Mouse (Mus musculus) embryonic facial prominence, embryonic 14.5 days (tissue): ENCODE results near the gene Tesk2. TPM values are rescaled to one million over a fixed set of nuclear protein-coding genes. Genes with fewer than 3 reads are reported as not detected.

Experiments
- ATAC-seq: fragments of 200-750 bp; cut with Nextera tagmentation; 2 replicates; pipeline ENCODE4 v1.8.0; 2017; ENCODE audit warnings: low read depth, moderate number of reproducible peaks, moderate TSS enrichment
- DNase-seq: peaks from one replicate; pipeline ENCODE4 v3.0.0-alpha.2; 2015; ENCODE audit warnings: low spot score
- H3K27ac ChIP-seq: fragments of 300-500 bp; sonication (generic); replicated peaks from 2 replicates; pipeline ENCODE4 v1.5.1; 2014; ENCODE audit warnings: low read depth, mild to moderate bottlenecking, low read length, moderate library complexity
- H3K27me3 ChIP-seq: fragments of 300-500 bp; sonication (generic); replicated peaks from 2 replicates; pipeline ENCODE4 v1.6.1; 2014; ENCODE audit warnings: low read length; ENCODE audit not compliant: control insufficient read depth, insufficient read depth
- H3K36me3 ChIP-seq: fragments of 300-500 bp; sonication (generic); 2 replicates; pipeline ENCODE4 v1.6.1; 2014; ENCODE audit warnings: low read length, mixed read lengths; ENCODE audit not compliant: control insufficient read depth, insufficient read depth
- H3K4me1 ChIP-seq: fragments of 300-500 bp; sonication (generic); 2 replicates; pipeline ENCODE4 v1.6.1; 2014; ENCODE audit warnings: antibody characterized with exemption, low read length; ENCODE audit not compliant: control insufficient read depth, insufficient read depth
- H3K4me2 ChIP-seq: fragments of 300-500 bp; sonication (generic); 2 replicates; pipeline ENCODE4 v1.6.1; 2014; ENCODE audit warnings: low read depth, mild to moderate bottlenecking, low read length, moderate library complexity, mixed read lengths
- H3K4me3 ChIP-seq: fragments of 300-500 bp; sonication (generic); 2 replicates; pipeline ENCODE4 v1.5.1; 2014; ENCODE audit warnings: low read depth, mild to moderate bottlenecking, low read length
- H3K9ac ChIP-seq: fragments of 300-500 bp; sonication (generic); 2 replicates; pipeline ENCODE4 v1.6.1; 2014; ENCODE audit warnings: low read depth, mild to moderate bottlenecking, low read length, moderate library complexity, mixed read lengths
- H3K9me3 ChIP-seq: fragments of 300-500 bp; sonication (generic); 2 replicates; pipeline ENCODE4 v1.6.1; 2016; ENCODE audit warnings: low read length; ENCODE audit not compliant: control insufficient read depth
- WGBS: fragments of 180-500 bp; shearing (Covaris S2); extraction: QIAGEN DNeasy Blood & Tissue Kit; methylation state at CpG from one replicate; pipeline ENCODE4 v1.1.7; 2014; 5-methylcytosine and 5-hydroxymethylcytosine counted together
- polyA plus RNA-seq: library from polyadenylated mRNA; unstranded; fragments of >200 nt; fragmentation: Nextera tagmentation; extraction: Ambion mirVana; gene quantifications from 2 replicates; pipeline ENCODE4 v1.2.1, GENCODE M21; 2014

Tesk2 gene
- polyA plus RNA-seq, 1 experiment from 2014 or later, result 6.2 TPM

- ATAC-seq, result peak; percentile 30; the same call in 1 of the 2 replicates
- H3K4me3 ChIP-seq, result no peak overlapping the region
- H3K9me3 ChIP-seq, result 0 out of 2 replicates have a peak, but pooled peaks cover 3% of the 10 kb centered on the region
- DNase-seq, result peak; percentile 72
- H3K9ac ChIP-seq, result no peak overlapping the region
- WGBS, result 26% methylated on average over 7 of the region's 7 CpGs
- no peaks in the 10 kb centered on the region for H3K4me1 ChIP-seq
- H3K36me3 ChIP-seq, result 0 out of 2 replicates have a peak, but pooled peaks cover 2% of the 10 kb centered on the region
- no peaks in the 10 kb centered on the region for H3K27me3 ChIP-seq
- H3K27ac ChIP-seq, result peak overlapping the region; percentile 53
- peak overlapping the region; percentile 43 for H3K4me2 ChIP-seq
Measured at GRCm38 (mm10) chr4:116787985-116788760, 67.4 kb downstream of the Tesk2 start.

DNA sequence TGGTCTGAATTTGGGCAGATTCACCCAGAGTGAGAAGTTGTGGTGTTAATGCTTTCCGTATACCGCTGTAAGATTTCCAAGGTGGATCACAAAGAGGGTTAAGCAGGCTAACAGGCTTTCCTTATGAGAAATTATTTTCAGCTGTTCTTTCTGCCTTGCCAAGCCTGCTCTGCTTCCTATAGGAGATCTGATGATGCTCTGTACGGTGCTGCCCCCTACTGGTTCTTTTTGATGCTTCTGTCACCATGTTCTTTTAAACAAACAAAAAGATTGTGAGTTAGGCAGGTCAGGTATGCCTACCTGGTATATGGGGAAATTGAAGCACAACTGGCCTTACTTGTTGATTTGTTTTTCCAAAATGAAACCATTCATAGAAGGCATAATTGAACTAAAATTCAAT, 68.2 kb downstream of the Tesk2 start:
- Histone ChIP-seq H3K27me3 (no peaks in the 10 kb centered on the region), H3K36me3 (0 out of 2 replicates have a peak, but pooled peaks cover 4% of the 10 kb centered on the region), H3K4me2 (peak overlapping the region; percentile 43), H3K9ac (no peak overlapping the region), H3K4me3 (no peak overlapping the region), H3K9me3 (0 out of 2 replicates have a peak, but pooled peaks cover 3% of the 10 kb centered on the region), H3K4me1 (no peaks in the 10 kb centered on the region), H3K27ac (peak overlapping the region; percentile 53; the same call in 1 of the 2 replicates)
- DNase-seq (peak; percentile 96), ATAC-seq (peak; percentile 87)
- WGBS, result 2% methylated on average over 3 of the region's 3 CpGs

- Histone ChIP-seq H3K9ac (no peak overlapping the region), H3K27ac (no peak overlapping the region), H3K4me2 (no peak overlapping the region), H3K4me3 (no peak overlapping the region), H3K9me3 (no peaks in the 10 kb centered on the region), H3K36me3 (0 out of 2 replicates have a peak, but pooled peaks cover 4% of the 10 kb centered on the region), H3K4me1 (no peaks in the 10 kb centered on the region), H3K27me3 (no peaks in the 10 kb centered on the region)
- ATAC-seq (no peak), DNase-seq (no peak)
- WGBS, result 91% methylated on average over 8 of the region's 8 CpGs
Measured at GRCm38 (mm10) chr4:116792453-116792852, 71.7 kb downstream of the Tesk2 start.

GRCm38 (mm10) chr4:116794273-116794672, 73.5 kb downstream of the Tesk2 start:
- H3K4me1 ChIP-seq, result no peaks in the 10 kb centered on the region
- no peak overlapping the region for H3K4me2 ChIP-seq
- H3K27me3 ChIP-seq, result no peaks in the 10 kb centered on the region
- DNase-seq (no peak), ATAC-seq (no peak)
- 70% methylated on average over 2 of the region's 2 CpGs for WGBS
- H3K36me3 ChIP-seq, result 0 out of 2 replicates have a peak, but pooled peaks cover 4% of the 10 kb centered on the region
- H3K9ac ChIP-seq, result no peak overlapping the region
- no peaks in the 10 kb centered on the region for H3K9me3 ChIP-seq
- no peak overlapping the region for H3K4me3 ChIP-seq
- no peak overlapping the region for H3K27ac ChIP-seq

- Histone ChIP-seq H3K4me1 (no peaks in the 10 kb centered on the region), H3K36me3 (0 out of 2 replicates have a peak, but pooled peaks cover 9% of the 10 kb centered on the region), H3K27ac (no peak overlapping the region), H3K27me3 (no peaks in the 10 kb centered on the region), H3K9ac (no peak overlapping the region), H3K4me3 (no peak overlapping the region), H3K9me3 (no peaks in the 10 kb centered on the region), H3K4me2 (no peak overlapping the region)
- DNase-seq, result no peak
- ATAC-seq, result peak; percentile 55; the same call in 1 of the 2 replicates
- 38% methylated on average over 1 of the region's 1 CpGs for WGBS
Measured at GRCm38 (mm10) chr4:116796442-116797110, 75.8 kb downstream of the Tesk2 start.

DNA sequence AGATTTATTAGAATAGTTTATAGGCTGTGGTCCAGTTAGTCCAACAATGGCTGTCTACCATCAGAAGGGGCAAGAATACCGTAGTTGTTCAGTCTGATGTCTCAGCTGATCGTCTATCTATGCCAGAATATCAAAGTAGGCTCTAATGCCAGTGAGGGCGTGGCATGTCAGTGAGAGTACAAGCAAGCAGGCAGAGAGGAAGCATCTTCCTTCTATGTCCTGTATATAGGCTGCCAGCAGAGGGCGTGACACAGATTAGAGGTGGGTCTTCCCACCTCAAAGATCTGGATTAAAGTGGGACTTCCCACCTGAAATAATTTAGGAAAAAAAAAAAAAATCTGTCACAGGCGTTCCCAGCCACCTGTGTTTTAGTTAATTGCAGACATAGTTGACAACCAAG, 79.2 kb downstream of the Tesk2 start:
- Histone ChIP-seq H3K4me2 (no peak overlapping the region), H3K27me3 (no peaks in the 10 kb centered on the region), H3K36me3 (peaks cover 35% of the 10 kb centered on the region), H3K27ac (no peak overlapping the region), H3K4me3 (no peak overlapping the region), H3K9ac (no peak overlapping the region), H3K4me1 (no peaks in the 10 kb centered on the region), H3K9me3 (no peaks in the 10 kb centered on the region)
- ATAC-seq (no peak), DNase-seq (peak; percentile 19)
- WGBS, result 33% methylated on average over 5 of the region's 5 CpGs

DNA sequence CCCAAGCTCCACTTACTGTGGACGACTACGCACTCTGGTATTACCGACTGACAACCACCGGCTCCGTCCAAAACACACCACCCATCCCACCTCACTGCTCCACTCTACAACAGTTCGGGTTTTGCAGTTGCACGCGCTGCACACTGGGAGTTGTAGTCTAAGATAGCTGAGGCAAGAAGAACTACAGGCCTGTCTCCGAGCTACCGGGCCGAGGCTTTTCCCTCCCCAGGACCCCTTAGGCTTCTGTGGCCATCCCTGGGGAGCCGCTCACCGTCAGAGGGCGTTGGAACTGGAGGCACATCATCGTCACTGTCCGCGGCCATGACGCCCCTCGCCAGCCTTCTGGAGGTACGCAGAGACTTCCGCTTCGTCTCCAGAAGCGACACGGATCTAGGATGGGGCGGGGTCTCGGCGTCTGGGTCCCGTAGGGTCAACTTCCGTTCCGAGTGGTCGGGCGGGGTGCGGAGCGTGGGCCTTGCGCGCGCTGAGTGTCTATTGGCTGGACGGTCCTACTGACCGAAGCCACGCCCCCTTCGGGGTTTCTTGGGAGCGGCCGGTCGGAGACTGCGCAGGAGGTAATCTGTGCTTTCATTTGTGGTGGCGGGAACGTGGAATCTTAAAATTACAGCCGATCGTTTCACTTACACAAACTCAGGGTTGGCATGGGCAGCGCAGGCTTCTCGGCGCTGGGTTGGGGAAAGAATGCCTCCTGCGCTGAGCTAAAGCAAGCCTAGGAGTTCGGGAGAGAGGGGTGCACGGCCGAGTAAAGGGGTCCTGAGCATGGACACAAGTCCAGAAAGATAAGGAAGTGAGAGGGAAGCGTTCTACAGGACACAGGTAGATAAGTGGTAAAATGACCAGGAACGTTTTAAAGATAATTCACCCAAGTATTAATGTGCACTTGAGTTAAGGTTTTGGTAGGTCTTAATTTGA, 86.7 kb downstream of the Tesk2 start, which contains the start of the genes Toe1 and Mutyh:
Gene Toe1, minus strand, starts transcription at position 444 of the 933 bp plus-strand sequence.
Gene Mutyh, plus strand, starts transcription at position 527 of the 933 bp plus-strand sequence.
- Histone ChIP-seq H3K27ac (peak within 1 kb of the TSS; percentile 83), H3K27me3 (no peaks in the 10 kb centered on the region), H3K9ac (peak within 1 kb of the TSS; percentile 81), H3K4me1 (peaks cover 6% of the 10 kb centered on the region), H3K36me3 (peaks cover 33% of the 10 kb centered on the region), H3K4me2 (peak within 1 kb of the TSS; percentile 63), H3K9me3 (no peaks in the 10 kb centered on the region), H3K4me3 (peak within 1 kb of the TSS; percentile 58)
- peak; percentile 99 for ATAC-seq
- DNase-seq, result peak; percentile 100
- WGBS, result under 1% methylated on average over 49 of the region's 58 CpGs

- no peak overlapping the region for H3K4me2 ChIP-seq
- H3K27me3 ChIP-seq, result no peaks in the 10 kb centered on the region
- H3K4me1 ChIP-seq, result peaks cover 6% of the 10 kb centered on the region
- DNase-seq (no peak), ATAC-seq (no peak)
- H3K4me3 ChIP-seq, result no peak overlapping the region
- H3K9me3 ChIP-seq, result no peaks in the 10 kb centered on the region
- H3K9ac ChIP-seq, result no peak overlapping the region
- H3K27ac ChIP-seq, result no peak overlapping the region
- H3K36me3 ChIP-seq, result no peaks in the 10 kb centered on the region
- 73% methylated on average over 3 of the region's 3 CpGs for WGBS
Measured at GRCm38 (mm10) chr4:116811012-116811411, 90.3 kb downstream of the Tesk2 start.
